Mouse (Mus musculus): ENCODE results near the gene P2rx1.

GRCm38 (mm10) chr11:72952226-72952625 lies 46.7 kb upstream of the P2rx1 start:
- TF ChIP-seq CTCF (IDR thresholded peaks at IDR 0.05; ENCODE audit: borderline replicate concordance, insufficient read depth, low read length) (no peak), POLR2A (IDR thresholded peaks at IDR 0.05; ENCODE audit: low read depth, low read length) (no peak)
